Mouse (Mus musculus): ENCODE measurements around the gene Dcxr.

Gene Dcxr

GRCm38 (mm10) chr11:120729432-120730050 lies 2.5 kb upstream of the Dcxr start:
- DNase-seq (ENCODE audit: low spot score in 2 of 2), result peak; percentile 64 to 79

- DNase-seq (ENCODE audit: low spot score in 2 of 2), result peak in 1 of 2 experiments; percentile 40
These were observed 1.6 kb upstream of the Dcxr start for GRCm38 (mm10) chr11:120728530-120729240.

GRCm38 (mm10) chr11:120727564-120727963 lies 483 bp upstream of the Dcxr start:
- no peak for DNase-seq (ENCODE audit: low spot score in 2 of 2)

GRCm38 (mm10) chr11:120726243-120727168 lies 575 bp downstream of the Dcxr start:
- DNase-seq (ENCODE audit: low spot score in 2 of 2), result no peak

DNA sequence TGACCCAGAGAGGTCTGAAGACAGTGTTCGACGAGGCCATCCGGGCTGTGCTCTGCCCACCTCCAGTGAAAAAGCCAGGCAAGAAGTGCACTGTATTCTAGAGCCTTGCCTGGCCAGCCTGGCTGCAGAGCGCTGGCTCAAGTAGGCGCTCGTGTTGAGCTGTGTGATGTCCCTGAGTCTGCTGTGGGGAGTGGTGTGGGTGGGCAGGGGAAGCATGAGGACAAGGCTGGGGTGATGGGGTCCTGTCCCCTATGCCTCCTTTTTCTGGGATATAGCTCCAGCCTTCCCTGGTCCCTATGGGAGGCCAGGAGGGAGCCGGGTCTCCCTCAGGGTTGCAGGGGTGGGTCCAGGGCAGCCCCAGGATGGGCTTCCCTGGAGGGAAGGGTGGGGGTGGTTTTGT lies 3.6 kb downstream of the Dcxr start:
- DNase-seq (ENCODE audit: low spot score in 2 of 2), result no peak

GRCm38 (mm10) chr11:120722761-120723382 lies 4.2 kb downstream of the Dcxr start:
- no peak for DNase-seq (ENCODE audit: low spot score in 2 of 2)

DNA sequence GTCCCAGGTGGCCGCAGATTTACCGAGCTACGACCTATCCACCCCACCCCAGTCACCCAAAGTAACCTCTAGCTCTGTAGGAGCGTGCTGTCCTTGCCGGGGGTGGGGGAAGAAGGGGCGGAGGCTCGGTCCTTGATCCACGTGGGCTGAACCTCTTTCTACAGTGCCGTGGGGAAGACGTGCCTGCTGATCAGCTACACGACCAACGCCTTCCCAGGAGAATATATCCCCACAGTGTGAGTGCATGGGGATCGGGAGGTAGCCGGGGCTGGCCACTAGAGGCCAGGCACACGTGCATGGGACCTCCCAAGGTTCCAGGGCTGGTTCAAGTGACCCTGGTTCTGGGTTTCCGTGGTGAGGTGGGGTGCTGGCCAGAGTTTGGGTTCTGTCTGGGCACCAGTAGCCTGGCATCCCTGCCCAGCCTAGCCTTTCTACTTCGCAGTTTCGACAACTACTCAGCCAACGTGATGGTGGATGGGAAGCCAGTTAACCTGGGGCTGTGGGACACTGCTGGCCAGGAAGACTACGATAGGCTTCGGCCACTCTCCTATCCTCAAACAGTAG lies 4.9 kb downstream of the Dcxr start:
- DNase-seq (ENCODE audit: low spot score in 2 of 2), result no peak

GRCm38 (mm10) chr11:120721124-120722066 lies 5.7 kb downstream of the Dcxr start, which contains the start of gene Rac3:
Rac3 (plus strand) TSS chr11:120721470.
- peak; percentile 40 to 42 for DNase-seq (ENCODE audit: low spot score in 2 of 2)

GRCm38 (mm10) chr11:120720450-120720849 lies 6.6 kb downstream of the Dcxr start:
- DNase-seq (ENCODE audit: low spot score in 2 of 2), result peak; percentile 87 to 92

- no peak for DNase-seq (ENCODE audit: low spot score in 2 of 2)
These were observed 7.2 kb downstream of the Dcxr start for GRCm38 (mm10) chr11:120719841-120720376.

GRCm38 (mm10) chr11:120719242-120719641 lies 7.8 kb downstream of the Dcxr start:
- DNase-seq (ENCODE audit: low spot score in 2 of 2), result no peak

GRCm38 (mm10) chr11:120715131-120715530 lies 11.9 kb downstream of the Dcxr start:
- DNase-seq (ENCODE audit: low spot score in 2 of 2), result no peak

GRCm38 (mm10) chr11:120714546-120714945 lies 12.5 kb downstream of the Dcxr start:
- no peak for DNase-seq (ENCODE audit: low spot score in 2 of 2)

DNA sequence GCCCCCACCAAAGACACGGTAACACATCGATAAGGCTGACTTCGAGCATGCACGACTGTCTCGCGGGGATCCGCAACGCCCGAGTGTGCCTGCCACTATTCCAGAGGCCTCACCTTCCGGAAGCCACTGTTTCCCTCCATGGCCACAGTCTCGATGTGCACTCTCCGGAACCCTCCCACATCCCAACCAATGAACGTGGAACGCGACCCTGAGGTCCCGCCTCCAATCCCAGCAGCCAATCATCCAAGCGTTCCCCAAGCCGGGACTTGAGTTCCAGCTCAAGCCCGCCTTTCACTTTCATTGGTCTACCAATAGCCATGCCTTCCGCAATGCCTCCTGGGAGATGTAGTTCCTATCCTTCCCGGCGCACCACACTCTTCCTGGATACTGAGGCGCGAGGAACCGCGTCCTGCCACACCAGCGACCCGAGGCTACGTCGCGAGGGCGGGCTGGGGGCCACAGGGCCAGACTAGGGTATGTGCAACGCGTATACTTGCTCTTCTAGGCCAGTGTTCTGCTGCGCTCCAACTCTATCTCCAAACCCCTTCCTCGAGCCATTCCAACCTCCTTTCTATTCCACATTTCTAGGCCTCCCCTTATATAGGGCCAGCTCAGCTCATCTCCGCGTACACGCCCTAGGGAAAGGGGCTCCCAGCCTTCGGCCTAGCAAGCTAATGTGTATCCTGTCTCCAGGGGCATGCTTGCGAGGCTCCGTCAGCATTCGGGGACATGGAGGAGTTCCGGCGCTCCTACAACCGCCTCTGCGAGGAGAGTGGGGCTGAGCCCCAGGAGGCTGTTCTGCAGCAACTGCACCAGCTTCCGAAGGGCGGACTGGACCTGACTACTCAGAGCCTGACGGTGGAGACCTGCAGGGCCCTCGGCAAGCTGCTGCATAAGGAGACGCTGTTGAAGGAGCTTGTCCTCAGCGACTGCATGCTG lies 13.2 kb downstream of the Dcxr start, which contains the start of the genes Cenpx and Lrrc45:
Cenpx (minus strand) TSS at position 159 of the 939 bp plus-strand sequence.
Lrrc45 (plus strand) TSS at position 346 of the 939 bp plus-strand sequence.
- DNase-seq (ENCODE audit: low spot score in 2 of 2), result peak; percentile 93 to 94

GRCm38 (mm10) chr11:120712771-120713568 lies 14.1 kb downstream of the Dcxr start:
- DNase-seq (ENCODE audit: low spot score in 2 of 2), result peak; percentile 32 to 55

GRCm38 (mm10) chr11:120711980-120712604 lies 15.0 kb downstream of the Dcxr start:
- DNase-seq (ENCODE audit: low spot score in 2 of 2), result no peak

- no peak for DNase-seq (ENCODE audit: low spot score in 2 of 2)
These were observed 16.4 kb downstream of the Dcxr start for GRCm38 (mm10) chr11:120710672-120711071.

All from natural killer cell, adult 2 months (primary cell).